Mouse (Mus musculus) adrenal gland, postnatal 4 days (tissue): Measurements from ENCODE around the gene Trmt1l. TPM values are rescaled to one million over a fixed set of nuclear protein-coding genes. Genes with fewer than 3 reads are reported as not detected.
"Not testable (repeated sequence)": the region's sequence is repeated elsewhere in the genome, so short reads cannot be mapped to it uniquely, and the experiment has no call there.

Experiments used
- DNase-seq, 2 experiments: peaks; one replicate each; pipeline ENCODE4 v3.0.0; 2021 to 2022; ENCODE audit warnings: low spot score in 2 of 2, mixed read lengths in 2 of 2
- long read RNA-seq, 2 experiments: library from polyadenylated mRNA; stranded (forward); transcript quantifications; one replicate each; pipeline ENCODE4 v2.0.0; 2021
- total RNA-seq, 2 experiments: library from RNA; stranded (reverse); gene quantifications; 2 replicates each; pipeline ENCODE4 v1.2.3; 2021

Trmt1l gene
- total RNA-seq, result 10 to 100 TPM; 21.3 to 21.7 TPM
- long read RNA-seq, experiment 1, partial matches to known transcripts, result 0 of 10 reads
- long read RNA-seq, experiment 1, other reads (novel, unspliced or antisense), result 3 of 10 reads
- long read RNA-seq, experiment 2, transcript Trmt1l-201 (15 exons, 2,749 nt), result major isoform, 6 of 20 reads
- long read RNA-seq, experiment 2, partial matches to known transcripts, result 2 of 20 reads
- long read RNA-seq, experiment 2, other reads (novel, unspliced or antisense), result 11 of 20 reads

- peak; percentile 79 to 91 for DNase-seq
These were observed at the start of gene Trmt1l, which contains the start of gene Swt1 for GRCm38 (mm10) chr1:151428263-151429221. TSS of gene Trmt1l (plus strand) at chr1:151428542. TSS of gene Swt1 (minus strand) at chr1:151428455.

- DNase-seq, result no peak
These were observed 38.3 kb upstream of the Trmt1l start for GRCm38 (mm10) chr1:151390029-151390428.

- DNase-seq, result no peak
These were observed 18.5 kb upstream of the Trmt1l start for GRCm38 (mm10) chr1:151409827-151410226.

GRCm38 (mm10) chr1:151422178-151422577 is 6.2 kb upstream of the Trmt1l start:
- no peak for DNase-seq

GRCm38 (mm10) chr1:151426947-151427600 is 1.3 kb upstream of the Trmt1l start:
- DNase-seq, result no peak

- DNase-seq, result no peak
These were observed 467 bp upstream of the Trmt1l start for GRCm38 (mm10) chr1:151427888-151428262.

- no peak for DNase-seq
These were observed 974 bp downstream of the Trmt1l start for GRCm38 (mm10) chr1:151429316-151429715.

GRCm38 (mm10) chr1:151435431-151435830 is 7.1 kb downstream of the Trmt1l start:
- DNase-seq, result no peak

GRCm38 (mm10) chr1:151449866-151450265 is 21.5 kb downstream of the Trmt1l start:
- DNase-seq, result no peak

- no peak for DNase-seq
These were observed 22.5 kb downstream of the Trmt1l start for GRCm38 (mm10) chr1:151450851-151451250.

- no peak for DNase-seq
These were observed 23.6 kb downstream of the Trmt1l start for GRCm38 (mm10) chr1:151451946-151452345.

GRCm38 (mm10) chr1:151457087-151457486 is 28.7 kb downstream of the Trmt1l start:
- no peak for DNase-seq

GRCm38 (mm10) chr1:151461265-151461664 is 32.9 kb downstream of the Trmt1l start:
- DNase-seq, result no peak

- no peak for DNase-seq
These were observed 36.6 kb downstream of the Trmt1l start for GRCm38 (mm10) chr1:151464914-151465313.

- DNase-seq, result no peak
These were observed 38.2 kb downstream of the Trmt1l start for GRCm38 (mm10) chr1:151466571-151466970.

- DNase-seq, result no peak
These were observed 43.1 kb downstream of the Trmt1l start for GRCm38 (mm10) chr1:151471429-151471828.

- not testable (repeated sequence) for DNase-seq
These were observed 44.0 kb downstream of the Trmt1l start for GRCm38 (mm10) chr1:151472386-151472785.

GRCm38 (mm10) chr1:151482497-151482896 is 54.2 kb downstream of the Trmt1l start:
- DNase-seq, result no peak

- no peak for DNase-seq
These were observed 55.2 kb downstream of the Trmt1l start for GRCm38 (mm10) chr1:151483568-151483967.

GRCm38 (mm10) chr1:151484754-151485153 is 56.4 kb downstream of the Trmt1l start:
- DNase-seq, result no peak

GRCm38 (mm10) chr1:151489806-151490205 is 61.5 kb downstream of the Trmt1l start:
- DNase-seq, result no peak

- DNase-seq, result no peak
These were observed 64.1 kb downstream of the Trmt1l start for GRCm38 (mm10) chr1:151492419-151492818.
